Mouse (Mus musculus): Measurements from ENCODE around the gene Ch25h. TPM values are rescaled to one million over a fixed set of nuclear protein-coding genes. Genes with fewer than 3 reads are reported as not detected.

Gene Ch25h
- total RNA-seq, 2 experiments from 2014 or later: 0.27 TPM; not detected in 1

DNA sequence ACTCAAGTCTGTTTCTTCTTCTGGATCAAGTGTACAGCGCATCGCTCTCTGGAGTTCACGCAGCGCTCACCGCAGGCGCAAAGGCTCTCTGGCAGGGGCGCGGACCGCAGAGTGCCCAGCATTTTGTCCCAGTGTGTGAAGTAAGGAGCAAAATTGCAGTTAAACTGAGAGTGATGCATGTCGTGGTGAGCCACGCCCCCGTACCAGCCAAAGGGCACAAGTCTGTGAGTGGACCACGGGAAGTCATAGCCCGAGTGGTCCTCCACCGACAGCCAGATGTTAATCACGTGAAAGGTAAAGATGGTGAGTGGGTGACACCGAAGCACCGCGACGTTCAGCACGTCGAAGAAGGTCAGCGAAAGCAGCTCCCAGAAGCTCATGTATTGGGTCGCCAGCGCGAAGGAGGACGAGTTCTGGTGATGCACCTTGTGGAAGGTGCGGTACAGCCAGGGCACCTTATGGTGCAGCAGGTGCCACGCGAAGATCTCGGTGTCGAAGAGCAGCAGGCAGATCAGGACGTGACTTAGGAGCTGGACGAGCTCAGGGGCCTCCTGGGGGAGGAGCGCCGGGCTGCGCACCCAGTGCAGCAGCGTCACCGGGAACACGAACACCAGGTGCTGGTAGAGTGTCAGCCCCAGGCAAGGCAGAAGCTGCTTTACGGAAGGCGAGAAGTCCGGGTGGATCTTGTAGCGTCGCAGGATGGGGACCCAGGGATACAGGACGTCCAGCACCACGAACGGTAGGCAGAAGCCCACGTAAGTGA is 555 bp downstream of the Ch25h start:
- peak in 1 of 2 experiments; percentile 11 for DNase-seq
- intact Hi-C loops (cut with DNase I): loop anchor here (5.0 kb wide), 1 partner anchor 37 kb away; no protein-coding TSS in a partner anchor

DNA sequence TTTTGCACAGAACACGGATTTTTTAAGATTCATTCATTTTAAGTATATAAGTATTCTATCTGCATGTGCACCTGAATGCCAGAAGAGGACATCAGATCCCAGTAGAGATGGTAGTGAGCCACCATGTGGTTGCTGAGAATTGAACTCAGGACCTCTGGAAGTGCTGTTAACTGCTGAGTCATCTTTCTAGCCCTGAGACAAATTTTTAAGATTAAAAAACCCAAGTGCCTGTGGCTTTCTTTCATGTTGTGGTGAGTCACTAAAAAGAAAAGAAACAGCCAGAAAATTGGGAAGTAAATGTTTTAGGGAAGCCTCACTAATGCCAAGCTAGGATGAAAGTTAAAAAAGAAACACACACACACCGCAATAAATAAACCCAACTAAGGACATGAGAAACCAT is 3.3 kb downstream of the Ch25h start:
- intact Hi-C loops (cut with DNase I): loop anchor here (5.0 kb wide), 1 partner anchor 34 kb away; no protein-coding TSS in a partner anchor

DNA sequence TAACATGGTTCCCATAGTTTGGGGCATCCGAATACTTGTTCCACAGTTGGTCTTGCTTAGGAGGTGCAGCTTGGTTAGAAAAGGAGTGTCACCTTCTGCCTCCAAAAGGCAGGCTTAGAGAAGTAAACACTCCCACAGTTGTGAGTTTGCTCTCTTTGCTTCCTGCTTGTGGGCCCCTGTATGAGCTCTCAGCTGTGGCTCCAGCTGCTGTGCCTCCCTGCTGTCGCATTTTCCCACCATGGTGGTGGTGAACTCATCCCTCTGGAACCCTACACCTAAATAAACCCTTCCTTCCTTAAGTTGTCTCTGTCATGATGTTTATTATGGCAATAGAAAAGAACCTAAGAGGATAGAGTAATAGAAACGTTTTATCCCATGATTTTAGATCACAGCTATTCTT is 6.2 kb downstream of the Ch25h start:
- intact Hi-C loops (cut with DNase I): no loop called here
- no peak for DNase-seq

More for the DNA sequence above, 3.3 kb downstream of the Ch25h start:
- DNase-seq: no peak

DNA sequence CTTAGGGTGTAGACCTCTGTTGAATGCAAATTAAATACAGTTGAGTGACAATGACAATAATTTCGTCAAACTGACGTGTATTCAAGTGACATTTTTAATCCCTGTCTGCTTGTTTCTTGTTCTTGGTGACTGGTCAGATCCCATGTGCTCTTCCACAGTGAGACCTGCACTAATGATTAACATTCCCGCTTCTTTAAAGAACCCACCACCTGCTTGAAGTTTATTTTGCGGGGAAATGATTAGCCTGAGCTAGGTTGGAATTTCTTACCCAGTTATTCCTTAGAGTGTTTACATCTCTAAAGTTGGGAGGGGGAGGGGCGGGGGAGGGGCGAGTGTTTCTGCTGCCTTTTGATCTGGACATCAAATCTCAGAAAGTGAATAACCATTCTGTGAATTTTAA is 6.7 kb downstream of the Ch25h start:
- intact Hi-C loops (cut with DNase I): no loop called here
- DNase-seq: no peak

DNA sequence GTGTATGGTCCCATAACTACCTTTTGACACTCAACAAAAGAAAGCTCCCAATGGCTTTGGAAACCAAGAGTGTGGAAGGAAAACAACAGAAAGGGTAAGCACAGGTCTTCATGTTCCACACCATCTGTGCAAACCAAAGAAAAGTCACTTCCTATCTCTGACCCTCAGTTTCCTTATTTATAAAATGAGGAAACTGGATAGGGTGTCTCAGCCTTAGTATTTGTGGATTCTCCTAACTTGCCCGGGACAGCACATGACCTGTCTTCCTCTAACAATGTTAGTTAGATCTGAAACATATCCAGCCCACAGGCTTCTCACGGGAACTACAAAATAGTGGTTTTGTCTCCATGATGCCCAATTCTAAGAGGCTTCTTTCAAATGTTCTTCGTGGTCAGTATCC is 10.5 kb downstream of the Ch25h start:
- DNase-seq: no peak
- intact Hi-C loops (cut with DNase I): no loop called here

DNA sequence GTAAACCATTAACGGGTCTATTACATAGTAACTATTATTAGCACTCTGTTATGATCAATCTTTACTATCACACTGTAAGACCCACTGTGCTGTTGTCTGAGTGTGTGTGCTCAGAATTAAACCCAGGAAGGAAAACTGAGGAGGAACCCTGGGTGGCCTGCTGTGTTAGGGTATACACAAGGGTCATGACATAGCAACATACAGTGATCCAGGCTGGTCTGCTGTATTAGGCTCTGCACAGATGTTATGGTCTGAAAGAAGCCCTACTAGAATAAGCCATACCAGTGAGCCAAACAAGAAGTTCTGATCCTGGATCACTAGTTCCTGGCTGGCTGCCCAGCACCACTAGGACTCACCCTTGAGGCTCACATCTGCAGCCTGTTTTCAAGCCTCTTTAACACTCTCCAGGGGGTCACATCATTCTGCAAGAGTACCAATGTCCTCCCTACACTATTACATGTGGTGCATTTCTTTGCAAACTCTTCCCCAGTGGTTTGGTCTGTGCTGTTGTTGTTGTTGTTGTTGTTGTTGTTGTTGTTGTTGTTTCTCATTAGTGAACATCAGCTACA is 13.4 kb downstream of the Ch25h start:
- no peak for DNase-seq
- intact Hi-C loops (cut with DNase I): no loop called here

DNA sequence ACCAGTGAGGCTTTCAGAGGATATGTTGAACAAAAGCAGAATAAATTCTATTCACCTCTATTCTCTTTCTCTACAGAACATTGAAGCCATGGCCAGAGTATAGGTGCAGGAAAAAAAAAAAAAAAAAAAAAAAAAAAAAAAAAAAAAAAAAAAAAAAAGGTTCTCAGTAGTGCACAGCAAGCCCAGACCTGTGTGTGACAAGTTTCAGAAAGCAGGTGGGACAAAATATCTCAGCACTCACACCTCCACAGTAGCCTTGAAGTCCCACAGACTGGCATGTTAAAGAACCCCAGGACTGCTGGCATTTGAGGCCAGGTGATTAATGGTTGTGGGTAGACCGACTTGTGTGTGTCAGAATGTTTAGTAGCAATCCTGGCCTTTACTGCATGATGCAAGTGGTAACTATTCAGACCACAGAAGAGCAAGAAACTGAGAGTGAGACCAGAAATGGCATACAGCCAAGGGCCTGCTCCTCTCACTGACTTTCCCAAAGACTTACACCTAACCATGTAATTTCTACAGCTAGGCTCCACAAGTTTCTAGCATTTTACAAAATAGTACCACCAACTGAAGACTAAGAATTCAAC is 24.1 kb downstream of the Ch25h start:
- intact Hi-C loops (cut with DNase I): no loop called here
- no peak for DNase-seq

DNA sequence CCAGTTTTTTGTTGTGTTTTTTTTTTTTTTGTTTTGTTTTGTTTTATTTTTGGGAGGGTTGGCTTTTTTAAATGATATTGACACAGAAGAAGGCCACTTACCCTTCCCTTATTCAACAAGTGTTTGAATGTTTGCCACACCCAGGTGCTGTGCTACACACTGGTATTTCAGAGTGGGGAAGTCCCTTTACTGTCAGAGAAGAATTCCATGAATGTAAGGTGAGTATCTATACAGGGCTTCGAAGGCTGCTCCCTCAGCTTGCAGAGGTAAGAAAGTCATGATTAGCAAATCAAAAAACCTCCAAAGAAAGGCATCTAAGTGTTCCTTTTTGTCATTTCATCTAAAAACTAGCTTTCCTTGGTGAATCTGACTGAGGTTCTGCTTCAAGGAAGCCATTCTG is 26.1 kb downstream of the Ch25h start:
- no peak for DNase-seq
- intact Hi-C loops (cut with DNase I): no loop called here

DNA sequence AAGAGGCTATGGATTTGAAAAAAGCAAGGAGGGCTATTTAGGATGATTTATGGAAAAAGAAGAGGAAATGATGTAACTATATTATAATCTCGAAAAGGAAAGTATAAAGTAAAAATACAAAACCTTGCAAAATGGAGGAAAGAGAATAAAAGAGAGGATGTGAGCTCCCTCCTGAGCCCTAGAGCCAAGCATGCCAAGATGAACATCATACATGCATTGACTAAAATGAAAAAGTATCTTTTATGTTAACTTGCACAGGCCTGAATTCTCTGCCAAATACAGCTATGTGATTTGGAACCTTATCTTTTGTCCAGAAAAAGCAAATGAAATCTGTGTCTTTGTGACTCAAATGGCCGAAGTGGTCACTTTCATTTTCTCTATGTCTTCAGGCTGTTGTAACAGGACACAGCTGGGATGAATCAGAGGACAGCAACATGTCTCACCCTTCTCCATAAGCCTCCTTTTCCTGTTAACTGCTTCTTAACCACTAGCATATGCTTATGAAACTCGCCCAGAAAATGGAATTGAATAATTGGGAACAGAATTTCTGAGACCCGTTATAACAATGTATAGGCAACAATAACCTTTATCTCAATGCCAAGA is 29.5 kb downstream of the Ch25h start:
- intact Hi-C loops (cut with DNase I): no loop called here
- peak in 1 of 2 experiments; percentile 37 for DNase-seq

DNA sequence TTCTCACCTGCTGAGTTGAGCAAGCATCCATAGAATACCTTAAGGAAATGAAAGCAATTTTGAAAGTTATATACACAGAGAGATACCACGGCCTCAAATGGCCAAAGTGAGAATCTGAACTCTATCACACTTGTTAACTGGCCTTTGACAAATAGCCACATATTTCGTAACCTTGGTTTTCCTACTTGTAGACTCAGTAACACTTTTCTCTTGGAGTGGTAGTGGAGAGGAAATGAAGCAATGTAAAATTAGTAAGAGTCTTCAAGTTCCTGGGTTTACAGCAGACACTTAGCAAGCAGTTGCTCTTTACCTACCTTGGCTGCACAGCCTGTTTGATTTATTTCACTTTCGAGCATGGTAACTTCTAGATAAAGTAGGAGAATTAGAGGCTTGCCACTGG is 30.2 kb downstream of the Ch25h start:
- intact Hi-C loops (cut with DNase I): no loop called here
- DNase-seq: no peak

DNA sequence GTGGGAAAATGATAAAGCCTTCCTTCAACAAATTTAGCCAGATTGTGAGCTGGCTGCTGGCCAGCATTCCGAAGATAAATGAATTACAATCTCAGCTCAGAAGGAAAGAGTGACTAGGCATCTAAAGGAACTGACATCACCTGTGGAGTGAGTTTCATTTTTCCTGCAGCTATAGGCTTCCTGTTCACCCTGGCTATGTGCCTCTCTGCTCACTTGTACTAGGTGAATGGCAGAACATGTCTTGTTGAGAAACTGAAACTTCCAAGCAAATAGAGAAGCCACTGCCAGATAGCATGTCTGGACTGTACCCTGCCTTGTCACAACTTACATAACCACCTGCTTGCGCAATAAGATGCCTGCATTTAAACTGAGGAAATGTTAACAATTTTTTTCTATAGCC is 33.0 kb downstream of the Ch25h start:
- intact Hi-C loops (cut with DNase I): no loop called here
- peak in 1 of 2 experiments; percentile 14 for DNase-seq

DNA sequence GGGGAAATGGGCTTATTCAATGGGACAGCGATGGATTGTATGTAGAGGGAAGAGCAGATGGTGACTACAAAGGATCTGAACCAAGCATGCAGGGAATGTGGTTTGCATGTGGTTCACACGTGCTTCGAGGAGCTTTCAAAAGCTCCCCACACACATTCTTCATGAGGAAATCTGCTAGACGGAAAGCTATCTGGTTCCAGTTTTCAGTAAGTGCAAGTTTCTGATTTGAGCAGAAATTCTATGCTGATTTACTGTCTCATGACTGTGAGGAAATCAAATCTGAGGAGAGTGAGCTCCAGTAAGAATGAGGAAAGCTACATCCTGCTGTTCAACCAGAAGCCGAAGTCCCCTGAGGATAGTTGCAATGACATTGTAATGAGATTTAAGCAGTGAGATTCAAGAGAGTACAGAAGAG is 39.8 kb downstream of the Ch25h start:
- DNase-seq: no peak
- intact Hi-C loops (cut with DNase I): loop anchor here (5.0 kb wide), 1 partner anchor 37 kb away; no protein-coding TSS in a partner anchor

DNA sequence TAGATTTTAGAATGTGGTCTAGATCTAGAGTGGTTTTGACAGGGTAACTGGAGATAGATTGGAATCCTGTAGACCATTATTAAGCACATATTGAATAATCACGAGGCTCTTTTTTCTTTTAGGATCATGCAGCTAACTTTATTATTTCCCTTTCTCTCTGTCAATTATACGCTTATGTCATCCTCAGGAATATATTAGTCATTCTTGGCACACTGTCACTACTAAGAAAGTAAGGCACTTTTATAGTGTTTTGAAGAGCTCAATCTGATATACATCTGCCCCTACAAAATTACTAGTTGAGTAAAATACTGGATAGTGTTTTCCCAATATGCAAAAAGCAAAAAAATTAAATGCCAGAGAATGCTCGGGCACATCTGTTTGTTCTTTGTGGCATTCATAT is 43.6 kb downstream of the Ch25h start:
- DNase-seq: no peak
- intact Hi-C loops (cut with DNase I): no loop called here

DNA sequence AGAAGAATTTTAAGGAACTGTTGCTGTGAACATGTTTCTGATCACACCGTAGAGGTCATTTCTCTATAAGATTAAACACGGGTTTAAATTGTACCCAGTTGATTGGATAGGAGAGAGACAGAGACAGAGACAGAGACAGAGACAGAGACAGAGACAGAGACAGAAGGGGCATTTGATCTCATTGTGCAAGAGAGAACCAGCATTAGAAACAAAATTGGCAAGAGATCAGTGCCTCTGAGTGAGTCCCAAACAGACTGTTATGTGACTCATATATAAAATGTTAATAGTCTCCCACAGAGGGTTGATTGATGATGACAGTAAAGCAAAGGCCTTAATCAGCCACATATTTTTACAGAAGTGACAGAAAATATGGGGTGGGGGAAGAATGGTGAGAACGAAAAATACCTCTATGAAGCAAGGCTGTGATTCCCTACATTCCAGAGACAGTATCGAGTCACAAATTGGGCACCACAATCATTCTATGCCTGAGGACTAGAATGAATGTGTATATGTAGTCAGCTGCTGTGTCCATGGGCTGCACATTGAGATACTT is 51.1 kb downstream of the Ch25h start:
- DNase-seq: no peak
- intact Hi-C loops (cut with DNase I): no loop called here

Other genes starting within 250 kb of the Ch25h start
- gene Acta2, start 219.6 kb downstream of the Ch25h start, total RNA-seq (2021): 100 to 1,000 TPM; 391 to 443 TPM
- 10 to 100 TPM; 14.5 to 16.7 TPM for gene Fas, start 184.5 kb downstream of the Ch25h start, total RNA-seq (2021)
- gene Lipa, start 52.3 kb upstream of the Ch25h start, total RNA-seq (2021): 10 to 100 TPM; 26.9 to 28.6 TPM
- gene Ifit2, start 75.5 kb upstream of the Ch25h start, total RNA-seq (2021): 1 to 10 TPM; 3.3 to 3.5 TPM
- 1 to 10 TPM; 1.2 to 1.3 TPM for gene Ifit3, start 108.4 kb upstream of the Ch25h start, total RNA-seq (2021)
- gene Ifit1bl1, start 126.8 kb upstream of the Ch25h start, total RNA-seq (2021): under 1 TPM; 0.88 to 1.00 TPM
- under 1 TPM; 0.50 to 0.56 TPM for gene Ifit3b, start 132.8 kb upstream of the Ch25h start, total RNA-seq (2021)
- gene Ifit1bl2, start 165.6 kb upstream of the Ch25h start, total RNA-seq (2021): under 1 TPM; 0.53 to 0.59 TPM
- under 1 TPM; 0.33 to 0.85 TPM for gene Ifit1, start 165.7 kb upstream of the Ch25h start, total RNA-seq (2021)

All from heart, postnatal 14 days (tissue).